15 mouse cellular contexts compared by ENCODE assay signal in genomic region chr2:165944576-165945351, GRCm38 (mm10). TPM values are rescaled to one million over a fixed set of nuclear protein-coding genes. Genes with fewer than 3 reads are reported as not detected.
DNase-seq lines count a peak whose midpoint lies in the region; ATAC-seq and TF ChIP-seq lines count a peak whose summit lies in the region.
"Had no signal": no experiment of that assay in that cellular context is flagged by ENCODE, and none has a peak within 500 bp of the region (broad histone marks: within the 10 kb centered on the region; RNA-seq: fewer than 3 reads in every experiment).

No protein-coding gene starts in this region.

- no peak for DNase-seq in forebrain, embryonic 10.5 days (ENCODE audit: extremely low spot score, low spot score)
- DNase-seq in hindbrain, embryonic 10.5 days (ENCODE audit: low spot score), result no peak
- DNase-seq in hindbrain, postnatal 0 days (ENCODE audit: low spot score), result no peak
- DNase-seq in liver, postnatal 0 days, result no peak
- no peak for DNase-seq in left cerebral cortex, adult 18-20 months (ENCODE audit: low spot score in 2 of 2)
- no peak for DNase-seq in adrenal gland, postnatal 10 days
- DNase-seq: cerebellum, postnatal 10 days; spleen, adult 18-20 months had no signal

- no peak for ATAC-seq in forebrain, embryonic 15.5 days (replicated peaks)
- no peak for ATAC-seq in hindbrain, postnatal 0 days
- ATAC-seq in common myeloid progenitor, adult 5-6 weeks (replicated peaks; ENCODE audit: low read depth, poor library complexity, severe bottlenecking), result peak; percentile 68
- ATAC-seq in liver, postnatal 0 days, result peak; percentile 70
- ATAC-seq: midbrain, embryonic 16.5 days had no signal

- no peaks in the 10 kb centered on the region for H3K9me3 ChIP-seq in forebrain, embryonic 10.5 days
- H3K9me3 ChIP-seq in forebrain, embryonic 15.5 days, result no peaks in the 10 kb centered on the region
- no peaks in the 10 kb centered on the region for H3K9me3 ChIP-seq in hindbrain, embryonic 10.5 days
- H3K9me3 ChIP-seq in hindbrain, postnatal 0 days (ENCODE audit: low read length), result no peaks in the 10 kb centered on the region
- no peaks in the 10 kb centered on the region for H3K9me3 ChIP-seq in liver, postnatal 0 days (ENCODE audit: low read length)
- H3K9me3 ChIP-seq: embryonic facial prominence, embryonic 10.5 days; hindbrain, embryonic 15.5 days; kidney, embryonic 15.5 days; neural tube, embryonic 13.5 days had no signal

- 77% methylated on average over 11 of the region's 11 CpGs for WGBS in forebrain, embryonic 10.5 days
- 72% methylated on average over 11 of the region's 11 CpGs for WGBS in forebrain, embryonic 15.5 days
- 84% methylated on average over 11 of the region's 11 CpGs for WGBS in hindbrain, embryonic 10.5 days
- WGBS in hindbrain, postnatal 0 days, result 75% methylated on average over 11 of the region's 11 CpGs
- 72% methylated on average over 11 of the region's 11 CpGs for WGBS in liver, postnatal 0 days (ENCODE audit: insufficient replicate concordance)

- no peaks in the 10 kb centered on the region for H3K36me3 ChIP-seq in forebrain, embryonic 10.5 days (replicated peaks)
- no peaks in the 10 kb centered on the region for H3K36me3 ChIP-seq in forebrain, embryonic 15.5 days
- H3K36me3 ChIP-seq in hindbrain, embryonic 10.5 days, result no peaks in the 10 kb centered on the region
- H3K36me3 ChIP-seq in hindbrain, postnatal 0 days (ENCODE audit: insufficient read depth, low read length), result no peaks in the 10 kb centered on the region
- no peaks in the 10 kb centered on the region for H3K36me3 ChIP-seq in liver, postnatal 0 days (replicated peaks; ENCODE audit: insufficient read depth, low read length)
- H3K36me3 ChIP-seq: embryonic facial prominence, embryonic 10.5 days; hindbrain, embryonic 15.5 days; kidney, embryonic 15.5 days; neural tube, embryonic 13.5 days had no signal

- H3K4me2 ChIP-seq in forebrain, embryonic 15.5 days (replicated peaks), result no peak overlapping the region
- no peak overlapping the region for H3K4me2 ChIP-seq in hindbrain, postnatal 0 days (ENCODE audit: low read depth, low read length)
- peak overlapping the region; percentile 26; the same call in 1 of the 2 replicates for H3K4me2 ChIP-seq in liver, postnatal 0 days (ENCODE audit: low read depth, low read length)
- H3K4me2 ChIP-seq: hindbrain, embryonic 15.5 days; kidney, embryonic 15.5 days; neural tube, embryonic 13.5 days had no signal

- H3K27me3 ChIP-seq in forebrain, embryonic 10.5 days (ENCODE audit: poor library complexity, severe bottlenecking), result peaks cover 1% of the 10 kb centered on the region; the same call in 1 of the 2 replicates
- H3K27me3 ChIP-seq in forebrain, embryonic 15.5 days, result no peaks in the 10 kb centered on the region
- no peaks in the 10 kb centered on the region for H3K27me3 ChIP-seq in hindbrain, embryonic 10.5 days (ENCODE audit: insufficient read depth, poor library complexity, severe bottlenecking)
- H3K27me3 ChIP-seq in hindbrain, postnatal 0 days (ENCODE audit: insufficient read depth, low read length), result no peaks in the 10 kb centered on the region
- no peaks in the 10 kb centered on the region for H3K27me3 ChIP-seq in liver, postnatal 0 days (ENCODE audit: insufficient read depth, low read length)
- H3K27me3 ChIP-seq: hindbrain, embryonic 15.5 days; kidney, embryonic 15.5 days; neural tube, embryonic 13.5 days had no signal

- peak; percentile 83 for TF ChIP-seq EP300 in liver, postnatal 0 days (IDR thresholded peaks at IDR 0.05; ENCODE audit: low read depth)

- H3K4me3 ChIP-seq in forebrain, embryonic 10.5 days, result no peak overlapping the region
- H3K4me3 ChIP-seq in forebrain, embryonic 15.5 days, result no peak overlapping the region
- H3K4me3 ChIP-seq in hindbrain, embryonic 10.5 days, result no peak overlapping the region
- no peak overlapping the region for H3K4me3 ChIP-seq in hindbrain, postnatal 0 days (ENCODE audit: low read length)
- no peak overlapping the region for H3K4me3 ChIP-seq in liver, postnatal 0 days (ENCODE audit: low read depth, low read length)
- H3K4me3 ChIP-seq: embryonic facial prominence, embryonic 10.5 days; hindbrain, embryonic 15.5 days; kidney, embryonic 15.5 days; neural tube, embryonic 13.5 days had no signal

- H3K27ac ChIP-seq in forebrain, embryonic 10.5 days, result 0 out of 2 replicates have a peak overlapping the region, but pooled peaks have one; percentile 8
- H3K27ac ChIP-seq in forebrain, embryonic 15.5 days (replicated peaks), result no peak overlapping the region
- H3K27ac ChIP-seq in hindbrain, embryonic 10.5 days, result peak overlapping the region; percentile 40; the same call in 1 of the 2 replicates
- no peak overlapping the region for H3K27ac ChIP-seq in hindbrain, postnatal 0 days
- H3K27ac ChIP-seq in liver, postnatal 0 days (ENCODE audit: low read depth), result no peak overlapping the region
- H3K27ac ChIP-seq: embryonic facial prominence, embryonic 10.5 days; hindbrain, embryonic 15.5 days; kidney, embryonic 15.5 days; neural tube, embryonic 13.5 days had no signal

- no peak overlapping the region for H3K9ac ChIP-seq in forebrain, embryonic 15.5 days (replicated peaks)
- H3K9ac ChIP-seq in hindbrain, postnatal 0 days (replicated peaks; ENCODE audit: low read length), result no peak overlapping the region
- no peak overlapping the region for H3K9ac ChIP-seq in liver, postnatal 0 days (replicated peaks)
- H3K9ac ChIP-seq: hindbrain, embryonic 15.5 days; kidney, embryonic 15.5 days; neural tube, embryonic 13.5 days had no signal

- H3K4me1 ChIP-seq in forebrain, embryonic 10.5 days, result 0 out of 2 replicates have a peak, but pooled peaks cover 8% of the 10 kb centered on the region
- no peaks in the 10 kb centered on the region for H3K4me1 ChIP-seq in forebrain, embryonic 15.5 days
- 0 out of 2 replicates have a peak, but pooled peaks cover 10% of the 10 kb centered on the region for H3K4me1 ChIP-seq in hindbrain, embryonic 10.5 days (replicated peaks)
- no peaks in the 10 kb centered on the region for H3K4me1 ChIP-seq in hindbrain, postnatal 0 days (ENCODE audit: insufficient read depth, low read length)
- H3K4me1 ChIP-seq in liver, postnatal 0 days (ENCODE audit: insufficient read depth), result peaks cover 2% of the 10 kb centered on the region
- H3K4me1 ChIP-seq: hindbrain, embryonic 15.5 days; neural tube, embryonic 13.5 days had no signal

- TF ChIP-seq CTCF in hindbrain, postnatal 0 days (IDR thresholded peaks at IDR 0.05; ENCODE audit: low read depth), result no peak; the same call in 1 of the 2 replicates
- peak; percentile 12; the same call in 1 of the 2 replicates for TF ChIP-seq CTCF in liver, postnatal 0 days (IDR thresholded peaks at IDR 0.05; ENCODE audit: low read depth)

RNA-seq across cellular contexts. Expression of gene Zmynd8, which starts 45.9 kb away (rescaled TPM):
- polyA plus RNA-seq in forebrain, embryonic 10.5 days (2016; fragmentation: Nextera tagmentation; extraction: Ambion mirVana), result 60.2 and 64.4 TPM in 2 replicates
- polyA plus RNA-seq in forebrain, embryonic 15.5 days (2015; fragmentation: Nextera tagmentation; extraction: Ambion mirVana), result 81.0 and 85.9 TPM in 2 replicates
- polyA plus RNA-seq in hindbrain, embryonic 10.5 days (2016; fragmentation: Nextera tagmentation; extraction: Ambion mirVana), result 60.0 and 65.2 TPM in 2 replicates
- total RNA-seq in hindbrain, postnatal 0 days (2014; rRNA removed), result 46.6 and 46.8 TPM in 2 replicates
- 53.0 and 56.9 TPM in 2 replicates for polyA plus RNA-seq in hindbrain, postnatal 0 days (2015; fragmentation: Nextera tagmentation; extraction: Ambion mirVana)
- 34.6 and 55.9 TPM in 2 replicates for total RNA-seq in common myeloid progenitor, adult 5-6 weeks (2017)
- polyA plus RNA-seq in liver, postnatal 0 days (2015; fragmentation: Nextera tagmentation; extraction: Ambion mirVana), result 16.9 and 21.9 TPM in 2 replicates
- total RNA-seq in left cerebral cortex, adult 18-20 months (2021), result 100 to 1,000 TPM; 150 to 151 TPM
- total RNA-seq in adrenal gland, postnatal 10 days (2021), result 10 to 100 TPM; 39.8 to 57.2 TPM

RNA-seq across cellular contexts. Expression of gene Ncoa3, which starts 47.7 kb away (rescaled TPM):
- polyA plus RNA-seq in forebrain, embryonic 10.5 days (2016; fragmentation: Nextera tagmentation; extraction: Ambion mirVana), result 14.3 and 15.7 TPM in 2 replicates
- 9.7 and 10.3 TPM in 2 replicates for polyA plus RNA-seq in forebrain, embryonic 15.5 days (2015; fragmentation: Nextera tagmentation; extraction: Ambion mirVana)
- polyA plus RNA-seq in hindbrain, embryonic 10.5 days (2016; fragmentation: Nextera tagmentation; extraction: Ambion mirVana), result 14.6 and 16.6 TPM in 2 replicates
- total RNA-seq in hindbrain, postnatal 0 days (2014; rRNA removed), result 28.3 and 29.2 TPM in 2 replicates
- 10.7 and 10.8 TPM in 2 replicates for polyA plus RNA-seq in hindbrain, postnatal 0 days (2015; fragmentation: Nextera tagmentation; extraction: Ambion mirVana)
- total RNA-seq in common myeloid progenitor, adult 5-6 weeks (2017), result 26.7 and 39.7 TPM in 2 replicates
- polyA plus RNA-seq in liver, postnatal 0 days (2015; fragmentation: Nextera tagmentation; extraction: Ambion mirVana), result 3.3 and 3.9 TPM in 2 replicates
- total RNA-seq in left cerebral cortex, adult 18-20 months (2021), result 10 to 100 TPM; 35.8 to 38.7 TPM
- 10 to 100 TPM; 24.1 to 31.7 TPM for total RNA-seq in adrenal gland, postnatal 10 days (2021)

Comparison
In these comparisons a context has a peak if more than half of its experiments do, and no peak if none do; other contexts are left out.
1. H3K27ac ChIP-seq: peak in forebrain, embryonic 10.5 days (single experiment) and hindbrain, embryonic 10.5 days (single experiment); none in forebrain, embryonic 15.5 days (single experiment), hindbrain, postnatal 0 days (single experiment) and liver, postnatal 0 days (single experiment).
2. ATAC-seq: peak in common myeloid progenitor, adult 5-6 weeks (single experiment) and liver, postnatal 0 days (single experiment); none in forebrain, embryonic 15.5 days (single experiment) and hindbrain, postnatal 0 days (single experiment).